10 mouse cellular contexts compared by ENCODE assay signal in genomic region chr17:43114086-43114581, GRCm38 (mm10).
DNase-seq lines count a peak whose midpoint lies in the region; ATAC-seq and TF ChIP-seq lines count a peak whose summit lies in the region.
"Had no signal": no experiment of that assay in that cellular context is flagged by ENCODE, and none has a peak within 500 bp of the region (broad histone marks: within the 10 kb centered on the region; RNA-seq: fewer than 3 reads in every experiment).

No protein-coding gene starts in this region.

- H3K4me1 ChIP-seq in neural tube, embryonic 12.5 days: no peaks in the 10 kb centered on the region
- peaks cover 35% of the 10 kb centered on the region for H3K4me1 ChIP-seq in kidney, adult 2 months (ENCODE audit: control insufficient read depth, insufficient read depth, low read length)
- H3K4me1 ChIP-seq: heart, embryonic 13.5 days had no signal

- no peaks in the 10 kb centered on the region for H3K9me3 ChIP-seq in neural tube, embryonic 12.5 days
- H3K9me3 ChIP-seq: heart, embryonic 13.5 days; liver, embryonic 15.5 days had no signal

- no peak overlapping the region for H3K27ac ChIP-seq in neural tube, embryonic 12.5 days
- H3K27ac ChIP-seq in kidney, adult 2 months (ENCODE audit: insufficient read depth, low read depth, low read length): peak overlapping the region; percentile 70
- H3K27ac ChIP-seq: heart, embryonic 13.5 days had no signal

- no peak for TF ChIP-seq CTCF in kidney, adult 2 months (conservative IDR thresholded peaks at IDR 0.05; ENCODE audit: insufficient read depth, insufficient read length, low read depth, low read length)

- TF ChIP-seq POLR2A in kidney, adult 2 months (IDR thresholded peaks at IDR 0.05; ENCODE audit: low read depth, low read length): no peak

- no peak overlapping the region for H3K9ac ChIP-seq in neural tube, embryonic 12.5 days
- H3K9ac ChIP-seq: heart, embryonic 13.5 days; liver, embryonic 15.5 days had no signal

- DNase-seq in neural tube, embryonic 10.5 days (ENCODE audit: extremely low spot score, low spot score): no peak
- peak; percentile 63 for DNase-seq in kidney, adult 2 months
- DNase-seq in left cerebral cortex, postnatal 25 days (ENCODE audit: low spot score in 2 of 2): peak; percentile 67 to 73
- peak; percentile 44 for DNase-seq in yolk sac, embryonic 10.5 days (ENCODE audit: low spot score)
- no peak for DNase-seq in embryo, embryonic 11 days
- DNase-seq in heart, adult 18-20 months: no peak
- DNase-seq: cerebellum, adult 11-12 months had no signal

- ATAC-seq in neural tube, embryonic 12.5 days (ENCODE audit: low FRiP score, low read depth): peak; percentile 50; the same call in 1 of the 2 replicates

- no peak overlapping the region for H3K4me3 ChIP-seq in neural tube, embryonic 12.5 days
- H3K4me3 ChIP-seq in kidney, adult 2 months (ENCODE audit: insufficient read depth, low read depth, low read length): no peak overlapping the region
- H3K4me3 ChIP-seq: heart, embryonic 13.5 days; liver, embryonic 15.5 days had no signal

- H3K4me2 ChIP-seq in neural tube, embryonic 12.5 days (replicated peaks): no peak overlapping the region
- H3K4me2 ChIP-seq: heart, embryonic 13.5 days; liver, embryonic 15.5 days had no signal

- 70% methylated on average over 8 of the region's 8 CpGs for WGBS in neural tube, embryonic 12.5 days
- 39% methylated on average over 8 of the region's 8 CpGs for WGBS in kidney, adult 2 months

- H3K36me3 ChIP-seq in neural tube, embryonic 12.5 days: no peaks in the 10 kb centered on the region
- H3K36me3 ChIP-seq in kidney, adult 2 months (ENCODE audit: control insufficient read depth, insufficient read depth, low read length): no peaks in the 10 kb centered on the region
- H3K36me3 ChIP-seq: heart, embryonic 13.5 days; liver, embryonic 15.5 days had no signal

- no peaks in the 10 kb centered on the region for H3K27me3 ChIP-seq in neural tube, embryonic 12.5 days (replicated peaks)
- no peaks in the 10 kb centered on the region for H3K27me3 ChIP-seq in kidney, adult 2 months (replicated peaks; ENCODE audit: control insufficient read depth, insufficient read depth, low read length)
- H3K27me3 ChIP-seq: heart, embryonic 13.5 days; liver, embryonic 15.5 days had no signal

- intact Hi-C loops in left cerebral cortex, postnatal 25 days (cut with DNase I): no loop called here

Comparison
In these comparisons a context has a peak if more than half of its experiments do, and no peak if none do; other contexts are left out.
1. DNase-seq: peak in kidney, adult 2 months (single experiment), left cerebral cortex, postnatal 25 days (2 of 2) and yolk sac, embryonic 10.5 days (single experiment); none in neural tube, embryonic 10.5 days (single experiment), embryo, embryonic 11 days (single experiment) and heart, adult 18-20 months (0 of 2).